Mouse (Mus musculus): ENCODE results near the gene Ripk3. TPM values are rescaled to one million over a fixed set of nuclear protein-coding genes. Genes with fewer than 3 reads are reported as not detected.
A peak's percentile ranks its signal among the peaks of the same experiment; 100 is the strongest.

The Ripk3 gene
- polyA plus RNA-seq (2015; fragmentation: Nextera tagmentation; extraction: Ambion mirVana), result 12.6 and 20.7 TPM in 2 replicates

DNA sequence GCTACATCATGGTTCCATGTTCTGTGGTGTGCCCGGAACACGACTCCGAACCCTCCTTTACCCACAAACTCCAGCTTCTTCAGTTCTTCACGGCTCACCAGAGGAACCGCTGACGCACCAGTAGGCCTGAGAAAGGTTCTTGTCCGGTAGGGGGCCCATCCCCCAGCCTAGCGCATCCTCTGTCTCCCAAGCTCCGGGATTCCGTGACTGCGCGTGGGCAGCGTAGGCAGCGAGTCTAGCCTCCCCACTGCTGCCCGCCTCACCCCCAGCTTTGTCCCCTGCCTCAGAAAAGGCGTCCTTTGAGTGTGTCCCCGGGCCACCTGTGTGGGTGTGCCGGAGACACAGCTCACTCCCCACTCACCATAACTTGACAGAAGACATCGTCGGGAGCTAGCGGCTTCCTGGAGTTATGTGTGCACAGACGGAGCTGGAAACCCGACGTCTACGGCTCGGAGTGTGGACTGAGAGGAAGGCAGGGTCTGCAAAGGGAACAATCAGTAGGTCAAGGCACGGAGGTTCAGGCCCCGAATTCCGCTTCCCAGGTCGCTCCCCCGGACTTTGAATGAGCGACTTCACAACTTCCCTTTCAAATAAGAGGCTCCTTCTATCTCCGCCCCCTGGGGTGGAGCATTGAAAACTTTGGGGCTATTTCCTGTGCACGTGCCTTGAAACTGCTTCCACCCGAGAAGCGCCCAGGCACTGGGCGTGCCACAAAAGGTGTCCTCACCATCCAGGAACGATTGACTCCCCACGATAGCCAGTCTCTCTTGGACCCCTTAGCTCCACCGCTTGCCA, at the start of gene Ripk3:
TSS of gene Ripk3 (minus strand) at position 610 of the 795 bp plus-strand sequence.
- 3% methylated on average over 40 of the region's 40 CpGs for WGBS
- peaks cover 59% of the 10 kb centered on the region for H3K27me3 ChIP-seq
- ATAC-seq (replicated peaks; ENCODE audit: insufficient number of reproducible peaks, insufficient read depth, low FRiP score, low read depth), result peak; percentile 11; the same call in 1 of the 2 replicates

DNA sequence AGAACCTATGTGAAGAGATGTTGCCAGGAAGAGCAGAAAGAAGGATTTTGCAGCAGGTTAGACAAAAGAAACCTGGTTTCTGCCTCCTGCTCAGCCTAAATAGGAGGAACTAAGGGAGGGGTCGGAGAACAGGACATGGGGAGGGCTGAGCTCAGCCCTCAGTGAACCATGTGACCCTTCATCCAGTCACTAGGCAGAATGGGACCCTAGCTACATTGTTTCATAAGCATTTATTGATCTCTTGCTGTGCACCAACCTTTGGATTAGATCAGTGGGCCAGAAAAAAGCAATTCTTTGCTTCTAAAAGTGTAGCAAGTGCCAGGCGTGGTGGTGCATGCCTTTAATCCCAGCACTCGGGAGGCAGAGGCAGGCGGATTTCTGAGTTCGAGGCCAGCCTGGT, 49.6 kb upstream of the Ripk3 start:
- Histone ChIP-seq H3K4me3 (no peak overlapping the region), H3K36me3 (no peaks in the 10 kb centered on the region), H3K27me3 (no peaks in the 10 kb centered on the region), H3K4me1 (replicated peaks) (peaks cover 14% of the 10 kb centered on the region), H3K9me3 (replicated peaks) (no peaks in the 10 kb centered on the region), H3K4me2 (no peak overlapping the region), H3K9ac (no peak overlapping the region), H3K27ac (no peak overlapping the region)
- 90% methylated on average over 5 of the region's 5 CpGs for whole genome bisulfite sequencing
- ATAC-seq (replicated peaks; ENCODE audit: insufficient number of reproducible peaks, insufficient read depth, low FRiP score, low read depth), result no peak

More for the DNA sequence above, at the start of gene Ripk3:
- H3K36me3 ChIP-seq, result no peaks in the 10 kb centered on the region
- no peaks in the 10 kb centered on the region for H3K9me3 ChIP-seq (replicated peaks)
- H3K9ac ChIP-seq, result peak within 1 kb of the TSS; percentile 46
- H3K4me1 ChIP-seq (replicated peaks), result peaks cover 25% of the 10 kb centered on the region
- H3K4me3 ChIP-seq, result peak within 1 kb of the TSS; percentile 50
- H3K4me2 ChIP-seq, result peak within 1 kb of the TSS; percentile 80
- H3K27ac ChIP-seq, result no peak within 1 kb of the TSS

DNA sequence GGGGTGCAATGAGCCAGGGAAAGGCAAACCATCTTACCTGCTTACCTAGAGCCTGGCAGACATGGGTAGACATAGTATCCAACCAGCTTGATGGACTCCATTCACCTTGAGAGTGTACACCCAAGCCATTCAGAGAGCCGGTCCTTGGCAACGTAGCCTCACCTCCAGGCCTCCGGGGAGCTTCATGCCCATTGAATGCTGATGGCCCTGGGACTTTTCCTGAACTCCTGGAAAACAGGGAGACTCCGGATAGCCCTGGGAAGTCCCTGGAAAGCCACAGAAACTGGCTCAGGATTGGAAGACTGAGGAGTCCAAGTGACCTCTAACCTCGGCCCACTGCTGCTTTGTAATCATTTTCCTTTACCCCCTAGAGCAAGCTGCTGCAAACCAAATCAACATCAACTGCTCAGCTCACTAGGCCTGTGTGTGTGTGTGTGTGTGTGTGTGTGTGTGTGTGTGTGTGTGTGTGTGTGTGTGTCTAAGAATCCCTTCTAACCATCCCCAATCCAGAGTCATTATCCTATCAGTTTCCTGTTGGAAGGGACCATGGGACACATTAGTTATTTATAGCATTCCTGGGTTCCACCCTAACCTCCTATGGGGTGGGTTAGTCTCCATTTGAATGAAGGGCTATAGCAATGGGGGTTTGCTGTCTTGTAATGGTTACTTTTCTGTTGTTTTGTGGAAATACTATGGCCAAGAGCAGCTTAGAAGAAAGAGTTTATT, 46.3 kb upstream of the Ripk3 start:
- 75% methylated on average over 5 of the region's 5 CpGs for WGBS
- Histone ChIP-seq H3K27me3 (0 out of 2 replicates have a peak, but pooled peaks cover 3% of the 10 kb centered on the region), H3K4me1 (replicated peaks) (peaks cover 14% of the 10 kb centered on the region), H3K27ac (no peak overlapping the region), H3K36me3 (no peaks in the 10 kb centered on the region), H3K4me2 (no peak overlapping the region), H3K9ac (no peak overlapping the region), H3K9me3 (replicated peaks) (no peaks in the 10 kb centered on the region), H3K4me3 (no peak overlapping the region)
- ATAC-seq (replicated peaks; ENCODE audit: insufficient number of reproducible peaks, insufficient read depth, low FRiP score, low read depth), result no peak; the same call in 1 of the 2 replicates

DNA sequence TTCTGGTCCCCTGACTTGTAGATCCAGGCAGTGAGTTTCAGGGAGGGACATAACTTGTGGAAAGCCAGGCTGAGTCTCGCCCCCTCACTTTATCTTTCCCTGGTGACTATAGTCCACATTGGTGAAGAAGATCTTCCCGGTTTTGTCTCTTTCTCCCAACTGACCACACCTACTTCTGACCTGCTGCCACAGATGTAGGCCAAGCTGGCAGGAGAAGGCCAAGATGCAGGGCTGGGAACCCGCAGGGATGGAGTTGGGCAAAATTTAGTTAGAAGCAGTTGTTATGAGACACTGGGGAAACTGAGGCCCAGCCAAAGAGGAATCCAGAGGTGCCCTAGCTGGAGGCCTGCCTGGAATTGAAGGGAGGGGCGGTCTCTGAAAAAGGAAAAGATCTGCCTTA, 44.5 kb upstream of the Ripk3 start:
- WGBS, result 79% methylated on average over 4 of the region's 4 CpGs
- Histone ChIP-seq H3K9ac (no peak overlapping the region), H3K27me3 (0 out of 2 replicates have a peak, but pooled peaks cover 3% of the 10 kb centered on the region), H3K4me2 (no peak overlapping the region), H3K4me3 (no peak overlapping the region), H3K27ac (no peak overlapping the region), H3K36me3 (no peaks in the 10 kb centered on the region), H3K4me1 (replicated peaks) (peaks cover 24% of the 10 kb centered on the region), H3K9me3 (replicated peaks) (no peaks in the 10 kb centered on the region)
- ATAC-seq (replicated peaks; ENCODE audit: insufficient number of reproducible peaks, insufficient read depth, low FRiP score, low read depth), result no peak

DNA sequence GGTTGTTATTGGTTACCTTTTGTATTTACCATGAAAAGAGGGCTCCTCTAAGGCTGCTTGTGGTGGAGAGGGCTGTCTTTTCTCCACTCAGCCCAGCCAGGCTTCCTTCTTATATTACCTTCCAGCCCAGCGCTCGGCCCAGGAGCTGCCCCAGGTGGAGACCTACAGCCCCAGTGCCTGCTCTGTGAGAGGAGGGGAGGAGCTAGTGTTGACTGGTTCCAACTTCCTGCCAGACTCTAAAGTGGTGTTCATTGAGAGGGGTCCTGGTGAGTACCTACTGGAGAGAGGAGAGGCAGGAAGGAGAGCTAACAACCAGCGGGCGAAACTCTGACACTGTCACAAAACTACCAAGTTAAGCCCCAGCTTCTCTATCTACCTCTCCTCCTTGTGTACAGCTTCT, 41.7 kb upstream of the Ripk3 start:
- Histone ChIP-seq H3K4me2 (no peak overlapping the region), H3K27me3 (peaks cover 17% of the 10 kb centered on the region), H3K36me3 (no peaks in the 10 kb centered on the region), H3K4me1 (replicated peaks) (peaks cover 42% of the 10 kb centered on the region), H3K4me3 (no peak overlapping the region), H3K9ac (no peak overlapping the region), H3K9me3 (replicated peaks) (no peaks in the 10 kb centered on the region), H3K27ac (no peak overlapping the region)
- ATAC-seq (replicated peaks; ENCODE audit: insufficient number of reproducible peaks, insufficient read depth, low FRiP score, low read depth), result no peak
- 68% methylated on average over 4 of the region's 4 CpGs for WGBS

DNA sequence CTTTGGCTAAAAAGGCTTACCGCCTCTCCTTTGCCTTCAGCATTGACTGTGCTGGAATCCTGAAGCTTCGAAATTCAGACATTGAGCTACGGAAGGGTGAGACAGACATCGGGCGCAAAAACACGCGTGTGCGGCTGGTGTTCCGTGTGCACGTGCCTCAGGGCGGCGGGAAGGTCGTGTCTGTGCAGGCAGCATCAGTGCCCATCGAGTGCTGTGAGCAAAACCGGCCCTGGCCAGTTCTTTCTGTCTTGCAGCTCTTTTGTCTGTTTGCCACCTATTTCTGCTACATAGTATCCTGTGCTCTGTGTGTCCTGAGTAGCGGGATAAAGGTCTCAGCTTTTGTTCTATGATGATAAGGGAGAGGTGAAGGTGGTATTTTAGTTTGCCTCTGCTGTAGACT, 41.2 kb upstream of the Ripk3 start:
- H3K36me3 ChIP-seq, result no peaks in the 10 kb centered on the region

DNA sequence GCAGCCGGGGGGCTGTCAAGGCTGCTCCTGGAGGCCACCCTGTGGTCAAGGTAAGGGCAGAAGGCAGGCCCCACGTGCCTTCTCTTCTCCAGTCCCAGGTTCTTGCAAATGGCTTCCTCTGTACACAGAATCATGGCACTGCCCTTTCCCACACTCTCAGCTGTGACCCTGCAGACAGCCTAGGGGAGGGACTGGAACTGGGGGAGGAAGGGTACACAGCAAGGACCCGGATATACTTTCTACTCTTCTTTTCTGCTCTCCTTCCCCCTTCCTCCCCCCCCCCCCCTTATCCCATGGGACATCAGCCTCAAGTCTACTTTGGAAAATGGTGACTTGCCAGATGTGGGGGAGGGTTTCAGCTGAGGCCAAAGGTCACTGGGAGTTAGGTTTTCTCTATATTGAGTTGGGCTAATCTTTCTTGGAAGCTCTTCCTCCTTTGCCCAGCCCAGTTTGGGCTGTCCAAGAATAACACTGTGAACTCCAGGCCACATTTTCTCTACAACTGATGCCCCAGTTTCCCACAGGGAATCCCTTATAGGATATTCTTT, 40.1 kb upstream of the Ripk3 start:
- 57% methylated on average over 3 of the region's 3 CpGs for WGBS
- 0 out of 2 replicates have a peak overlapping the region, but pooled peaks have one; percentile 6 for H3K4me2 ChIP-seq
- no peaks in the 10 kb centered on the region for H3K9me3 ChIP-seq (replicated peaks)
- ATAC-seq (replicated peaks; ENCODE audit: insufficient number of reproducible peaks, insufficient read depth, low FRiP score, low read depth), result no peak
- peaks cover 21% of the 10 kb centered on the region for H3K27me3 ChIP-seq
- H3K4me3 ChIP-seq, result no peak overlapping the region
- H3K4me1 ChIP-seq (replicated peaks), result peaks cover 45% of the 10 kb centered on the region
- peak overlapping the region; percentile 17; the same call in 1 of the 2 replicates for H3K27ac ChIP-seq
- H3K36me3 ChIP-seq, result no peaks in the 10 kb centered on the region
- H3K9ac ChIP-seq, result no peak overlapping the region

More for the DNA sequence above, 41.2 kb upstream of the Ripk3 start:
- Histone ChIP-seq H3K4me2 (no peak overlapping the region), H3K9me3 (replicated peaks) (no peaks in the 10 kb centered on the region), H3K27ac (no peak overlapping the region), H3K4me1 (replicated peaks) (peaks cover 43% of the 10 kb centered on the region), H3K9ac (no peak overlapping the region), H3K4me3 (no peak overlapping the region), H3K27me3 (peaks cover 21% of the 10 kb centered on the region)
- WGBS, result 90% methylated on average over 16 of the region's 16 CpGs
- no peak for ATAC-seq (replicated peaks; ENCODE audit: insufficient number of reproducible peaks, insufficient read depth, low FRiP score, low read depth)

DNA sequence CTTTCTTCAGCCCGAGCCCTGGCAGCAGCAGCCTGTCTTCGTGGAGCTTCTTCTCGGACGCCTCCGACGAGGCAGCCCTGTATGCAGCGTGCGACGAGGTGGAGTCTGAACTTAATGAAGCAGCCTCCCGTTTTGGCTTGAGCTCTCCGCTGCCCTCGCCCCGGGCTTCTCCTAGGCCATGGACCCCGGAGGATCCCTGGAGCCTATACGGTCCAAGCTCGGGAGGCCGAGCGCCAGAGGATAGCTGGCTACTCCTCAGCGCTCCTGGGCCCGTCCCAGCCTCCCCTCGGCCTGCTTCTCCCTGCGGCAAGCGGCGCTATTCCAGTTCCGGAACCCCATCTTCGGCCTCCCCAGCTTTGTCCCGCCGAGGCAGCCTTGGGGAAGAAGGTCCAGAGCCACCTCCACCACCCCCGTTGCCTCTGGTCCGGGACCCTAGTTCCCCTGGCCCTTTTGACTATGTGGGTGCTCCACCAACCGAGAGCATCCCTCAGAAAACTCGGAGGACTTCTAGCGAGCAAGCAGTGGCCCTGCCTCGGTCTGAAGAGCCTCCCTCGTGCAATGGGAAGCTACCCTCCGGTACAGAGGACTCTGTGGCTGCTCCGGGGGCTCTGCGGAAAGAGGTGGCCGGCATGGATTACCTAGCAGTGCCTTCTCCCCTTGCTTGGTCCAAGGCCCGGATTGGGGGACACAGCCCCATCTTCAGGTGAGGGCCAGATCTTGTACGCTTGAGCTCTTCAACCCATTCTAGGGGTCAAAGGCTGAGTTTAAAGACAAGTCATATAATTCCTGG, 38.1 kb upstream of the Ripk3 start:
- ATAC-seq (replicated peaks; ENCODE audit: insufficient number of reproducible peaks, insufficient read depth, low FRiP score, low read depth), result no peak
- H3K4me1 ChIP-seq (replicated peaks), result peaks cover 51% of the 10 kb centered on the region
- H3K9ac ChIP-seq, result peak overlapping the region; percentile 63; the same call in 1 of the 2 replicates
- H3K27me3 ChIP-seq, result peaks cover 18% of the 10 kb centered on the region
- no peaks in the 10 kb centered on the region for H3K9me3 ChIP-seq (replicated peaks)
- H3K4me3 ChIP-seq, result peak overlapping the region; percentile 67
- H3K36me3 ChIP-seq, result no peaks in the 10 kb centered on the region
- peak overlapping the region; percentile 87 for H3K4me2 ChIP-seq
- no peak overlapping the region for H3K27ac ChIP-seq
- WGBS, result 21% methylated on average over 41 of the region's 41 CpGs

DNA sequence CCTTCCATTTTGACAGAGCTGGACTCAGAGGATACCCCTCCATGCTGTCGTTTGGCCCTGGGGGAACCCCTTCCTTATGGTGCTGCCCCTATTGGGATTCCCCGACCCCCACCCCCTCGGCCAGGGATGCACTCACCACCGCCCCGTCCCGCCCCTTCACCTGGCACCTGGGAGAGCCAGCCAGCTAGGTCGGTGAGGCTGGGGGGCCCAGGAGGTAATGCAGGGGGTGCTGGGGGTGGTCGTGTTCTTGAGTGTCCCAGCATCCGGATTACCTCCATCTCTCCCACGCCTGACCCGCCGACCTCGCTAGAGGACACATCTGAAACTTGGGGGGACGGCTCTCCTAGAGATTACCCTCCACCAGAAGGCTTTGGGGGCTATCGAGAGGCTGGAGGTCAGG, 37.5 kb upstream of the Ripk3 start:
- no peak for ATAC-seq (replicated peaks; ENCODE audit: insufficient number of reproducible peaks, insufficient read depth, low FRiP score, low read depth)
- 4% methylated on average over 15 of the region's 15 CpGs for WGBS
- Histone ChIP-seq H3K4me3 (peak overlapping the region; percentile 67), H3K36me3 (no peaks in the 10 kb centered on the region), H3K27ac (no peak overlapping the region), H3K4me1 (replicated peaks) (peaks cover 51% of the 10 kb centered on the region), H3K9me3 (replicated peaks) (no peaks in the 10 kb centered on the region), H3K4me2 (peak overlapping the region; percentile 87), H3K9ac (peak overlapping the region; percentile 63; the same call in 1 of the 2 replicates), H3K27me3 (peaks cover 18% of the 10 kb centered on the region)

DNA sequence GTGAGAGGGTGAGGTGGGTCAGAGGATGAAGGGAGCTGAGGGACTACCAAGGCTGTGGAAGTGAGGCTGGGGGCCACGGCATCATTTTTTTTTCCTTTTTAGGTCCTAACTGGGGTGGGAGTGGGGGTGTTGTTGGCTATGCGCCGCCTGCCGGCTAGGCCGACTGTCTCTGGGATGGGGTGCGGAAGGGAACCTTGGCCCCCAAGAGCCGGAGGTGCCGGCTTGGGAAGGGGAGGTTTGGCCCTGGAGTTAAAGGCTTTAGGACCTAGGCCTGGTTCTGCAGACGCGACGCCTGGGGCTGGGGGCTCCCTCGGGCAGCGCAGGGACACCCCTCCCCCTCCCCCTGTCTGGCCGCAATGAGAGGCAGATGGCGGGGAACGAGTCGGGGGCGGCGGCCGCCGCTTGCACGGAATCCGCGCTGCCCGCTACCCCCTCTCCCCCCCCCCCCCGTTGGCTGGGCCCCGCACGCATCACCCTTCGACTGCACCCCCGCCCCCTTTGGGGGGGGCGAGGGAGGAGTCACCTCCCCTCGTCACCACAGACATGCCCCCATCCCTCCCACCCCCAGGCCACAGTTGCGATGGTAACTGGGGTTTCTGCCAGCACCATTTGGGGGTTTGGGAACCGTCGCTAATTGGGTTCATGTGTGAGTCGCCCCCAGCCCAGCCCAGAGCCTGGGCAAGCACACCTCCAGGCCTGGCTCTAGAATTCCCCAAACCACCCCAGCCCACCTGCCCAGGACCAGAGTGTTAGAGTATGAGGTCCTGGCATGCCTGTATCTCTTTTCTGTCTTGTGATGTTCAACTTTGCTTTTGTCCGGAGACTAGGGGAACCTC, 36.8 kb upstream of the Ripk3 start:
- Histone ChIP-seq H3K27ac (peak overlapping the region; percentile 95), H3K27me3 (peaks cover 18% of the 10 kb centered on the region), H3K9me3 (replicated peaks) (no peaks in the 10 kb centered on the region), H3K4me3 (peak overlapping the region; percentile 67), H3K9ac (peak overlapping the region; percentile 63), H3K4me2 (peak overlapping the region; percentile 87), H3K36me3 (no peaks in the 10 kb centered on the region), H3K4me1 (replicated peaks) (peaks cover 51% of the 10 kb centered on the region)
- 2% methylated on average over 17 of the region's 37 CpGs for WGBS
- no peak for ATAC-seq (replicated peaks; ENCODE audit: insufficient number of reproducible peaks, insufficient read depth, low FRiP score, low read depth)

Data from heart, embryonic 15.5 days (tissue).